Mouse (Mus musculus): ENCODE measurements at regions not wholly inside any gene's neighbourhood (a gene's known extent, or its start where the extent isn't known, plus 50 kb on each side); places are given as distances from the start of the nearest gene placed in this dataset.

- DNase-seq: no peak
Observed at GRCm38 (mm10) chr14:80789131-80789530, 805.2 kb downstream of the Olfm4 start.

DNA sequence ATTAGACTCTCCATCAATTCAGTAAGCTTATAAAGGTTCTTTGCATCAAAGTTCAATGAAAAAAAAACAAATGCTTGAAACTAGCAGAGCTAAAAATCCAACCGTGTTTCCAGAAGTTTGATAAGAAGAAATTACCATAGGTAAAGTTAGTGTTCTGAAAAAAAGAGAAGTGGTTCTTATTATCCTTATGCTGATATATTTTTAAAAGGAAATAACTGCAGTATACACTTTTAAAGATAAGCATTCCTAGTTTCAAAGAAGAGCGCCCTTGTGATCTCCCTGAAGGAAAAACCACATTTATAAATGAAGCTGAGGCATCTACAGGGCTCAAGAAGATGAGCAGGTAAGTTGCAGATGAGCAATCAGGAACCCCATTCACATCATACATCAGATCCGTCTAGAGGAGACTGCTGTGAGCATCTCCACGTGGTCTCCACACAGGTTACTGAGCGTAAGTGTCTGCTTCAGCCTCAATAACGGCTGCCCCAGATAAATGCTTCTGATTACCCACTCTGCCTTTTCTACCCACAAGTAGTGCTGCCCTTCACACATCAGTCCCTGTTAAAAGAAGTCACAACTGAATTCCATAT, 815.6 kb downstream of the Olfm4 start:
- no peak for DNase-seq

- no peak for DNase-seq
Observed at GRCm38 (mm10) chr14:80830476-80830875, 846.6 kb downstream of the Olfm4 start.

DNA sequence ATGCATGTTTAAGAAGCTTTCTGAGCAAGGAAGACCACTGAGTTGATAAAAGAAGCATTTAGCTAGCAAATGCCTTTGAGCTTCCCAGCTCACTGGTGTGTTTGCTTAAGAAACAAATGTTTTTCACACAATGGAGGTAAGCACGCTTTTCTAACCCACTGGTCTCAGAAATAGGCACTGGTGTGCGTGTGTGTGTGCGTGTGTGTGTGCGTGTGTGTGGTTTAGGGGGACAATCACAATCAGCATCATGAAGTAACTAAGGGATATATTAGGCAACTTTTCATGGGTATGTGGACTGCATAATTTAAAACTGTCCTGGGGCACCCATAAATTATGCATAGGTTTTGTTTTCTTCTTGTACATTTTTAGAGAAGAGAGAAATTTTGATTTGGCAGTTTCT, 860.7 kb downstream of the Olfm4 start:
- DNase-seq: no peak

DNA sequence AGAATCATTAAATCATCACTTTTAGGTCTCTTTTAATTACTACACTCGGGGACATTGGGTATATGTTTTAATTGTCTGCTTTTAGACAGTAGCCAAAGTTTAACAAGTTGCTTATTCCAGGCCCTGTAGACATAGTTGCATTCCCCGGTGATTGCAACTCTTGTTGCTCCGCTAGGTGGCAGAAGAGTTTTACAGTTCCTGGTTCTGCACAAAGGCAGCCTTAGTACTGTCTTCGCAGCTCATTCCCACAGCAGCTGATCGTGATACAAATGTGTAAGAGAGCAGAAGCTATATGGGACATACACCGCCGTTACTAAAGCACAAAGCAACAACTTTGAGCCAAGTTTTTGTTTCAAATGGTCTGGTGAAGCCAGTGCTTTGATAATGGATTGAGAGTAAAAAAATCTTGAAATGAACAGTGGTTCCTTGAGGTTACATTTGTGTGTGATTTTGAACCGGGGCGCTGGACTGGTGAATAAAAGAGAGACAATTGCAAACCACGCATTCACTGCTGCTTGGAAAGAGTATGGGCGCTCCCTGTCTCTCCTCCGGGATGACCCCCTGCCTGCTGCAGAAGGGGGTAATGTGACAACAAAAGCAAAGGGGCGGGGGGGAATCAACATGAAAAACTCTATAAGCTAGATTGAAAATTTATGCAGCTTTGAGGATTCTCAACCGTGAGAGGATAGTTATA, 861.8 kb downstream of the Olfm4 start:
- peak; percentile 73 to 75 for DNase-seq

- DNase-seq: peak; percentile 22 to 34
Observed at GRCm38 (mm10) chr14:80846420-80847083, 862.7 kb downstream of the Olfm4 start.

All from cerebellum, adult 18-20 months (tissue).